Mouse (Mus musculus): ENCODE data around the gene Pemt. TPM values are rescaled to one million over a fixed set of nuclear protein-coding genes. Genes with fewer than 3 reads are reported as not detected.
A peak's percentile ranks its signal among the peaks of the same experiment; 100 is the strongest.

Gene Pemt
- total and polyA plus RNA-seq, 3 experiments, result 6.9 to 10.5 (median 7.8) TPM

- TF ChIP-seq ZNF384 (IDR thresholded peaks at IDR 0.05; ENCODE audit: low read depth, low read length) (no peak), ZC3H11A (IDR thresholded peaks at IDR 0.05; ENCODE audit: low read depth, low read length) (no peak), RAD21 (IDR thresholded peaks at IDR 0.05; ENCODE audit: low read depth, low read length) (no peak), JUN (IDR thresholded peaks at IDR 0.05; ENCODE audit: insufficient read depth, low read depth, low read length) (0 out of 2 replicates have a peak, but pooled peaks have one; percentile 11)
- H3K79me2 ChIP-seq (replicated peaks; ENCODE audit: control insufficient read depth, extremely low read depth, insufficient read depth, poor library complexity, severe bottlenecking), result no peaks in the 10 kb centered on the region
- H3K27ac ChIP-seq (ENCODE audit: insufficient read depth, low read depth), result no peak overlapping the region
- dilution Hi-C loops (cut with MboI; ENCODE audit: extremely low pct_ligation_motif_present, extremely low pct_unique_long_range_greater_than_20kb, low sequenced_read_pairs) (no loop called here), in situ Hi-C loops (cut with MboI; ENCODE audit: low pct_ligation_motif_present, low pct_unique_long_range_greater_than_20kb, low sequenced_read_pairs) (no loop called here)
- H3K4me3 ChIP-seq (replicated peaks in 1 of 3; ENCODE audit: low read depth in 2 of 3, low read length in 2 of 3, poor library complexity in 1 of 3), result no peak overlapping the region
- DNase-seq (ENCODE audit: extremely low read depth), result no peak
- no peak overlapping the region for H3K4me2 ChIP-seq (ENCODE audit: insufficient read depth, low read depth, poor library complexity, severe bottlenecking)
- H3K9me3 ChIP-seq (replicated peaks; ENCODE audit: low read length), result peaks cover 4% of the 10 kb centered on the region
- H3K4me1 ChIP-seq (ENCODE audit: control insufficient read depth in 1 of 2, insufficient read depth in 2 of 2), result peaks cover 4 to 14% of the 10 kb centered on the region in 2 experiments
- no peaks in the 10 kb centered on the region for H3K36me3 ChIP-seq (replicated peaks in 1 of 2; ENCODE audit: control insufficient read depth in 1 of 2, insufficient read depth in 1 of 2, low read length in 1 of 2)
- H3K9ac ChIP-seq (ENCODE audit: insufficient read depth, low read depth), result no peak overlapping the region
- H3K27me3 ChIP-seq (replicated peaks), result peaks cover 5% of the 10 kb centered on the region
These were observed 4.0 kb downstream of the Pemt start for GRCm38 (mm10) chr11:60042277-60042676.

DNA sequence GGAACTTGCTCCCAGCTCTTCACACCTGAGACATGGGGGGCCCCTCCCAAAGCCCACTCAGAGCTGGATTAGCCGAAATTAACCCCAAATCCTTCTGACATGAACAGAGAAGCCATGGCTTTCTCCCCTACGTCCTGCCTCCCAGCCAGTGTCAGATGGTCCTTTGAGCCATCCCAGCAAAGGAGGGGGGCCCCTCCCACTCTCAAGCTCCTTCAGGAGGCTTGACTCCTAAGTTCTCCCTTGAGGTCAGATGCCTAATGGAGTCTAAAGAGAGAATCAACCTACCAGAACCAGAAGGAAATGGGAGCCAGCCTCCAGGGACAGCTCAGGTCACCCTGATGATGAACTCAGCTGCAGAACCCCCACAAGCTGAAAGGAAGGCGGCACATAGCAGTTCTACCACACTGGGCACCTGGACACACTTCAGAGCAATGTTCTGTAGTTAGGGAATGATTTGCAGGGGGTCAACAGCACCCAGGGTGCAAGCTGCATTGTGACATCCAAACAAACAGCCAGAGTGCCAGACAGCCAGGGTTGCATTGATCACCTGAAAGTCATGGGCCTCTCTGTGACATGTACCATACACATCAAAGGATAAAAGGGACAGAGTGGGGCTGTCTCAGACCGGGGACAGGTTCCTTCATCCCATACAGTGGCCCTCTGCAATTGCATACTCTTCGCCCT is 9.6 kb downstream of the Pemt start:
- Histone ChIP-seq H3K4me1 (ENCODE audit: control insufficient read depth in 1 of 2, insufficient read depth in 2 of 2) (no peaks in the 10 kb centered on the region), H3K9ac (ENCODE audit: insufficient read depth, low read depth) (no peak overlapping the region), H3K27me3 (replicated peaks) (no peaks in the 10 kb centered on the region), H3K79me2 (replicated peaks; ENCODE audit: control insufficient read depth, extremely low read depth, insufficient read depth, poor library complexity, severe bottlenecking) (no peaks in the 10 kb centered on the region), H3K4me2 (ENCODE audit: insufficient read depth, low read depth, poor library complexity, severe bottlenecking) (no peak overlapping the region), H3K36me3 (replicated peaks in 1 of 2; ENCODE audit: control insufficient read depth in 1 of 2, insufficient read depth in 1 of 2, low read length in 1 of 2) (no peaks in the 10 kb centered on the region), H3K4me3 (replicated peaks in 1 of 3; ENCODE audit: low read depth in 2 of 3, low read length in 2 of 3, poor library complexity in 1 of 3) (no peak overlapping the region), H3K27ac (ENCODE audit: insufficient read depth, low read depth) (no peak overlapping the region), H3K9me3 (replicated peaks; ENCODE audit: low read length) (no peaks in the 10 kb centered on the region)
- no peak for TF ChIP-seq MEF2A (IDR thresholded peaks at IDR 0.05; ENCODE audit: borderline replicate concordance, low read depth, low read length)
- TF ChIP-seq MAZ (IDR thresholded peaks at IDR 0.05; ENCODE audit: low read depth, low read length), result no peak
- TF ChIP-seq ETS1 (conservative IDR thresholded peaks at IDR 0.05; ENCODE audit: low read depth, low read length), result no peak
- no peak for TF ChIP-seq CTCF (conservative IDR thresholded peaks at IDR 0.05 in 1 of 2, IDR thresholded peaks at IDR 0.05 in 1 of 2; ENCODE audit: low read depth in 2 of 2, low read length in 2 of 2)
- in situ Hi-C loops (cut with MboI; ENCODE audit: low pct_ligation_motif_present, low pct_unique_long_range_greater_than_20kb, low sequenced_read_pairs) (no loop called here), dilution Hi-C loops (cut with MboI; ENCODE audit: extremely low pct_ligation_motif_present, extremely low pct_unique_long_range_greater_than_20kb, low sequenced_read_pairs) (no loop called here)
- DNase-seq (ENCODE audit: extremely low read depth), result no peak

DNA sequence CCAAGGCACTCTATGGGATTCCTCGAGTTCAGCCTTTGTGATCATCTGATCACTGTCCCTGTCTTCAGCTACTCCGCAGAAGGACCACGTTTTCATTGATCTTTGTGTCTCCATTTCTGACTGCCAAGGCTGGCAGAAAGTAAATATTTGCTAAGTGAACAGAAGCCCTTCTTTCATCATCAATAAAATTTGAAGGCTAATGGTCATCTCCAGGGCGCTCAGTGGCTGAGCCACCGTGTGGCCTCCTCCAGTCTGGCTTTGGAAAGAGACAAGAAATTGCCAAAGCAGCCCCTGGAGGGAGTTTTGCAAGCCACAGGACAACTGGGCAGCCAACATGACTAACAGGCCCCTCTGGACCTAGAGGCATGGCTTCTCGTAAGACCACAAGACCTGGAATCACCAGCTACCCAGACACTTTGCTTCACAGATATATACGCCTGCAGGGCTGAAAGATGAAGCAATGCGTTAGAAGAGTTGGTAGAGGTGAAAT is 11.3 kb downstream of the Pemt start:
- Histone ChIP-seq H3K9me3 (replicated peaks; ENCODE audit: low read length) (no peaks in the 10 kb centered on the region), H3K4me1 (ENCODE audit: control insufficient read depth in 1 of 2, insufficient read depth in 2 of 2) (no peaks in the 10 kb centered on the region), H3K27ac (ENCODE audit: insufficient read depth, low read depth) (no peak overlapping the region), H3K79me2 (replicated peaks; ENCODE audit: control insufficient read depth, extremely low read depth, insufficient read depth, poor library complexity, severe bottlenecking) (no peaks in the 10 kb centered on the region), H3K36me3 (replicated peaks in 1 of 2; ENCODE audit: control insufficient read depth in 1 of 2, insufficient read depth in 1 of 2, low read length in 1 of 2) (no peaks in the 10 kb centered on the region), H3K27me3 (replicated peaks) (no peaks in the 10 kb centered on the region), H3K9ac (ENCODE audit: insufficient read depth, low read depth) (no peak overlapping the region), H3K4me2 (ENCODE audit: insufficient read depth, low read depth, poor library complexity, severe bottlenecking) (no peak overlapping the region), H3K4me3 (replicated peaks in 1 of 3; ENCODE audit: low read depth in 2 of 3, low read length in 2 of 3, poor library complexity in 1 of 3) (no peak overlapping the region)
- in situ Hi-C loops (cut with MboI; ENCODE audit: low pct_ligation_motif_present, low pct_unique_long_range_greater_than_20kb, low sequenced_read_pairs), result no loop called here
- no peak for TF ChIP-seq TCF12 (IDR thresholded peaks at IDR 0.05; ENCODE audit: low read depth, low read length)
- TF ChIP-seq ELF1 (IDR thresholded peaks at IDR 0.05; ENCODE audit: low read depth, low read length), result no peak
- TF ChIP-seq JUND (conservative IDR thresholded peaks at IDR 0.05; ENCODE audit: low read depth, low read length), result no peak
- TF ChIP-seq ETS1 (conservative IDR thresholded peaks at IDR 0.05; ENCODE audit: low read depth, low read length), result no peak
- no peak for TF ChIP-seq MYC (IDR thresholded peaks at IDR 0.05; ENCODE audit: low read depth, low read length)
- no peak for TF ChIP-seq POLR2A (IDR thresholded peaks at IDR 0.05; ENCODE audit: low read depth, low read length)
- no peak for TF ChIP-seq BHLHE40 (IDR thresholded peaks at IDR 0.05; ENCODE audit: low read depth, low read length)
- no peak for TF ChIP-seq ZC3H11A (IDR thresholded peaks at IDR 0.05; ENCODE audit: low read depth, low read length)
- no peak for TF ChIP-seq USF1 (IDR thresholded peaks at IDR 0.05; ENCODE audit: low read depth, low read length)
- no peak for TF ChIP-seq KAT2A (IDR thresholded peaks at IDR 0.05; ENCODE audit: insufficient replicate concordance, low read length)
- no peak for TF ChIP-seq CHD1 (IDR thresholded peaks at IDR 0.05; ENCODE audit: low read depth, low read length)
- TF ChIP-seq MEF2A (IDR thresholded peaks at IDR 0.05; ENCODE audit: borderline replicate concordance, low read depth, low read length), result no peak
- TF ChIP-seq MAFK (IDR thresholded peaks at IDR 0.05; ENCODE audit: insufficient replicate concordance, low read length), result no peak
- TF ChIP-seq CHD2 (IDR thresholded peaks at IDR 0.05; ENCODE audit: low read length), result no peak
- TF ChIP-seq UBTF (IDR thresholded peaks at IDR 0.05; ENCODE audit: low read depth, low read length), result no peak
- no peak for TF ChIP-seq ZKSCAN1 (IDR thresholded peaks at IDR 0.05; ENCODE audit: borderline replicate concordance, low read depth, low read length)
- dilution Hi-C loops (cut with MboI; ENCODE audit: extremely low pct_ligation_motif_present, extremely low pct_unique_long_range_greater_than_20kb, low sequenced_read_pairs), result no loop called here
- DNase-seq (ENCODE audit: extremely low read depth), result no peak

All from CH12.LX (cell line).